17 mouse cellular contexts compared by ENCODE assay signal in the genomic region with DNA sequence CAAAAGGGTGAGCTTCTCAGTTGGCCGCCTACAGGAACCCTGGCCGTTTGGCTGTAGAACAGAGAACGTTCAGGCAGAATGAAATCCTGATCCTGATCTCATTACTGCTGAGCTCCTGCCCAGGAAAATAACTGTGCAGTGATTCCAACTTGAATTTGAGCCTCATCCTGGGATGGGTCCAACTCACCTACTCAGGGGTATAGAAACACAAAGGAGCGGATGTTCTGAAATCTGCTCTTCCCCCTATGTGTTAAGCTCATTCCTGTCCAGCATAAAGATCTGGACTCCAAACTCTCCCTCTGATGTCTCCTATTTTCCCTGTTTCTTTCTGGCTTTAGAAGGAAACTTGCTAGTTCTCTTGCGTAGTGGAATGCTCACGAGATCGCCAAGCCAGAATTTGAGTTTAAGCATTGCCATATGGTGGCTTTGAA.
A peak's percentile ranks its signal among the peaks of the same experiment; 100 is the strongest.
DNase-seq lines count a peak whose midpoint lies in the region; ATAC-seq and TF ChIP-seq lines count a peak whose summit lies in the region.
"Had no signal": no experiment of that assay in that cellular context is flagged by ENCODE, and none has a peak within 500 bp of the region (broad histone marks: within the 10 kb centered on the region; RNA-seq: fewer than 3 reads in every experiment).

No protein-coding gene starts in this region.

- ATAC-seq in lung, embryonic 14.5 days (ENCODE audit: insufficient read depth) = no peak
- ATAC-seq in embryonic facial prominence, embryonic 13.5 days (ENCODE audit: insufficient number of reproducible peaks, insufficient read depth, low FRiP score, low TSS enrichment, low read depth) = no peak
- no peak for ATAC-seq in hindbrain, embryonic 14.5 days (ENCODE audit: low FRiP score)
- ATAC-seq: forebrain, embryonic 15.5 days had no signal

- H3K27ac ChIP-seq in lung, embryonic 14.5 days (ENCODE audit: low read depth) = peak overlapping the region; percentile 18; the same call in 1 of the 2 replicates
- H3K27ac ChIP-seq in embryonic facial prominence, embryonic 13.5 days = peak overlapping the region; percentile 55
- no peak overlapping the region for H3K27ac ChIP-seq in hindbrain, embryonic 14.5 days
- H3K27ac ChIP-seq: forebrain, embryonic 15.5 days; kidney, postnatal 0 days; liver, embryonic 14.5 days; macrophage; midbrain, embryonic 10.5 days had no signal

- DNase-seq in gastrocnemius, adult 18-20 months (ENCODE audit: low spot score) = peak; percentile 40
- no peak for DNase-seq in gastrocnemius, postnatal 10 days
- DNase-seq in lung, embryonic 14.5 days = peak; percentile 45
- no peak for DNase-seq in lung, postnatal 10 days
- peak; percentile 54 for DNase-seq in skeletal muscle tissue, adult 2 months (ENCODE audit: low read depth, low spot score)
- DNase-seq in hindbrain, embryonic 14.5 days (ENCODE audit: low spot score) = no peak
- DNase-seq: B cell, adult 2 months; cerebellum, adult 9-11 months; kidney, adult 18-20 months; right cerebral cortex, postnatal 14 days; thymus, postnatal 4 days had no signal

- no peak overlapping the region for H3K4me3 ChIP-seq in lung, embryonic 14.5 days (ENCODE audit: low read depth, low read length)
- H3K4me3 ChIP-seq in embryonic facial prominence, embryonic 13.5 days = no peak overlapping the region
- H3K4me3 ChIP-seq in hindbrain, embryonic 14.5 days (replicated peaks; ENCODE audit: low read length) = no peak overlapping the region
- H3K4me3 ChIP-seq: forebrain, embryonic 15.5 days; midbrain, embryonic 10.5 days had no signal

- H3K4me1 ChIP-seq in lung, embryonic 14.5 days (ENCODE audit: insufficient read depth) = peaks cover 15% of the 10 kb centered on the region
- peaks cover 53% of the 10 kb centered on the region for H3K4me1 ChIP-seq in embryonic facial prominence, embryonic 13.5 days
- H3K4me1 ChIP-seq in hindbrain, embryonic 14.5 days (replicated peaks; ENCODE audit: control insufficient read depth, insufficient read depth, low read length) = peaks cover 6% of the 10 kb centered on the region

- no peaks in the 10 kb centered on the region for H3K36me3 ChIP-seq in lung, embryonic 14.5 days (ENCODE audit: insufficient read depth)
- H3K36me3 ChIP-seq in embryonic facial prominence, embryonic 13.5 days = no peaks in the 10 kb centered on the region
- H3K36me3 ChIP-seq in hindbrain, embryonic 14.5 days (replicated peaks; ENCODE audit: control insufficient read depth, insufficient read depth) = no peaks in the 10 kb centered on the region
- H3K36me3 ChIP-seq: forebrain, embryonic 15.5 days; midbrain, embryonic 10.5 days had no signal

- H3K4me2 ChIP-seq in lung, embryonic 14.5 days = no peak overlapping the region
- H3K4me2 ChIP-seq in embryonic facial prominence, embryonic 13.5 days = no peak overlapping the region
- no peak overlapping the region for H3K4me2 ChIP-seq in hindbrain, embryonic 14.5 days (replicated peaks)
- H3K4me2 ChIP-seq: forebrain, embryonic 15.5 days had no signal

- H3K9me3 ChIP-seq in lung, embryonic 14.5 days (ENCODE audit: low read depth, low read length) = no peaks in the 10 kb centered on the region
- no peaks in the 10 kb centered on the region for H3K9me3 ChIP-seq in embryonic facial prominence, embryonic 13.5 days
- no peaks in the 10 kb centered on the region for H3K9me3 ChIP-seq in hindbrain, embryonic 14.5 days (ENCODE audit: control insufficient read depth, low read length)
- H3K9me3 ChIP-seq: forebrain, embryonic 15.5 days; midbrain, embryonic 10.5 days had no signal

- TF ChIP-seq CTCF in lung, embryonic 14.5 days (IDR thresholded peaks at IDR 0.05; ENCODE audit: low read depth) = no peak

- no peak overlapping the region for H3K9ac ChIP-seq in lung, embryonic 14.5 days
- no peak overlapping the region for H3K9ac ChIP-seq in embryonic facial prominence, embryonic 13.5 days
- H3K9ac ChIP-seq in hindbrain, embryonic 14.5 days = no peak overlapping the region
- H3K9ac ChIP-seq: forebrain, embryonic 15.5 days; liver, embryonic 14.5 days had no signal

- H3K27me3 ChIP-seq in lung, embryonic 14.5 days (ENCODE audit: insufficient read depth, low read length) = no peaks in the 10 kb centered on the region
- no peaks in the 10 kb centered on the region for H3K27me3 ChIP-seq in embryonic facial prominence, embryonic 13.5 days
- H3K27me3 ChIP-seq in hindbrain, embryonic 14.5 days (ENCODE audit: control insufficient read depth, insufficient read depth, low read length) = no peaks in the 10 kb centered on the region
- H3K27me3 ChIP-seq: forebrain, embryonic 15.5 days had no signal

- 75% methylated on average over 7 of the region's 7 CpGs for WGBS in lung, embryonic 14.5 days
- 44% methylated on average over 7 of the region's 7 CpGs for WGBS in embryonic facial prominence, embryonic 13.5 days
- WGBS in hindbrain, embryonic 14.5 days = 87% methylated on average over 7 of the region's 7 CpGs

Comparison
In these comparisons a context has a peak if more than half of its experiments do, and no peak if none do; other contexts are left out.
1. DNase-seq: peak in gastrocnemius, adult 18-20 months (single experiment), lung, embryonic 14.5 days (single experiment) and skeletal muscle tissue, adult 2 months (single experiment); none in gastrocnemius, postnatal 10 days (single experiment), lung, postnatal 10 days (single experiment) and hindbrain, embryonic 14.5 days (single experiment).